ENCODE assay signal across 20 mouse cellular contexts in genomic region chr11:105523765-105524164, GRCm38 (mm10).
A peak's percentile ranks its signal among the peaks of the same experiment; 100 is the strongest.
DNase-seq lines count a peak whose midpoint lies in the region; ATAC-seq lines count a peak whose summit lies in the region.
"Had no signal": no experiment of that assay in that cellular context is flagged by ENCODE, and none has a peak within 500 bp of the region (broad histone marks: within the 10 kb centered on the region; RNA-seq: fewer than 3 reads in every experiment).

No protein-coding gene starts in this region.

- H3K36me3 ChIP-seq in forebrain, embryonic 10.5 days (replicated peaks): no peaks in the 10 kb centered on the region
- no peaks in the 10 kb centered on the region for H3K36me3 ChIP-seq in forebrain, embryonic 13.5 days (ENCODE audit: poor library complexity, severe bottlenecking)
- no peaks in the 10 kb centered on the region for H3K36me3 ChIP-seq in midbrain, embryonic 12.5 days
- H3K36me3 ChIP-seq in midbrain, embryonic 16.5 days (ENCODE audit: control insufficient read depth, insufficient read depth, low read length): no peaks in the 10 kb centered on the region
- H3K36me3 ChIP-seq: heart, embryonic 13.5 days; limb, embryonic 15.5 days; liver, embryonic 15.5 days had no signal

- 52% methylated on average over 8 of the region's 8 CpGs for WGBS in forebrain, embryonic 10.5 days
- WGBS in forebrain, embryonic 13.5 days: 44% methylated on average over 8 of the region's 8 CpGs
- 27% methylated on average over 8 of the region's 8 CpGs for WGBS in midbrain, embryonic 12.5 days
- 31% methylated on average over 8 of the region's 8 CpGs for WGBS in midbrain, embryonic 16.5 days

- H3K4me1 ChIP-seq in forebrain, embryonic 10.5 days: peaks cover 34% of the 10 kb centered on the region
- peaks cover 20% of the 10 kb centered on the region for H3K4me1 ChIP-seq in forebrain, embryonic 13.5 days
- peaks cover 10% of the 10 kb centered on the region for H3K4me1 ChIP-seq in midbrain, embryonic 12.5 days
- H3K4me1 ChIP-seq in midbrain, embryonic 16.5 days (ENCODE audit: control insufficient read depth, insufficient read depth, low read length): peaks cover 8% of the 10 kb centered on the region
- H3K4me1 ChIP-seq: liver, embryonic 15.5 days had no signal

- H3K4me3 ChIP-seq in forebrain, embryonic 10.5 days: no peak overlapping the region
- H3K4me3 ChIP-seq in forebrain, embryonic 13.5 days: no peak overlapping the region
- H3K4me3 ChIP-seq in midbrain, embryonic 12.5 days: no peak overlapping the region
- H3K4me3 ChIP-seq in midbrain, embryonic 16.5 days (ENCODE audit: low read depth, low read length): no peak overlapping the region
- H3K4me3 ChIP-seq: gastrocnemius, adult 2 months; heart, embryonic 13.5 days; limb, embryonic 15.5 days; liver, embryonic 15.5 days had no signal

- H3K27ac ChIP-seq in forebrain, embryonic 10.5 days: peak overlapping the region; percentile 27; the same call in 1 of the 2 replicates
- H3K27ac ChIP-seq in forebrain, embryonic 13.5 days: no peak overlapping the region
- H3K27ac ChIP-seq in midbrain, embryonic 12.5 days (replicated peaks): peak overlapping the region; percentile 0; the same call in 1 of the 2 replicates
- H3K27ac ChIP-seq in midbrain, embryonic 16.5 days (ENCODE audit: low read length): no peak overlapping the region
- H3K27ac ChIP-seq: gastrocnemius, adult 2 months; limb, embryonic 15.5 days; liver, embryonic 15.5 days had no signal

- ATAC-seq in forebrain, embryonic 13.5 days: no peak
- no peak for ATAC-seq in midbrain, embryonic 12.5 days (ENCODE audit: low FRiP score, low read depth)
- no peak for ATAC-seq in midbrain, embryonic 16.5 days
- ATAC-seq: inflammation-experienced regulatory T-cells, adult 6 months had no signal

- no peaks in the 10 kb centered on the region for H3K9me3 ChIP-seq in forebrain, embryonic 10.5 days
- H3K9me3 ChIP-seq in forebrain, embryonic 13.5 days (replicated peaks): no peaks in the 10 kb centered on the region
- H3K9me3 ChIP-seq in midbrain, embryonic 12.5 days: no peaks in the 10 kb centered on the region
- no peaks in the 10 kb centered on the region for H3K9me3 ChIP-seq in midbrain, embryonic 16.5 days (replicated peaks; ENCODE audit: control insufficient read depth, low read length, poor library complexity, severe bottlenecking)
- H3K9me3 ChIP-seq: heart, embryonic 13.5 days; limb, embryonic 15.5 days; liver, embryonic 15.5 days had no signal

- no peak overlapping the region for H3K9ac ChIP-seq in forebrain, embryonic 13.5 days
- H3K9ac ChIP-seq in midbrain, embryonic 12.5 days (replicated peaks): no peak overlapping the region
- no peak overlapping the region for H3K9ac ChIP-seq in midbrain, embryonic 16.5 days (ENCODE audit: low read depth, low read length)
- H3K9ac ChIP-seq: heart, embryonic 13.5 days; limb, embryonic 15.5 days; liver, embryonic 15.5 days had no signal

- H3K27me3 ChIP-seq in forebrain, embryonic 10.5 days (ENCODE audit: poor library complexity, severe bottlenecking): no peaks in the 10 kb centered on the region
- no peaks in the 10 kb centered on the region for H3K27me3 ChIP-seq in forebrain, embryonic 13.5 days
- peaks cover 5% of the 10 kb centered on the region; the same call in 1 of the 2 replicates for H3K27me3 ChIP-seq in midbrain, embryonic 12.5 days
- no peaks in the 10 kb centered on the region for H3K27me3 ChIP-seq in midbrain, embryonic 16.5 days (ENCODE audit: control insufficient read depth, insufficient read depth, low read depth, low read length)
- H3K27me3 ChIP-seq: heart, embryonic 13.5 days; limb, embryonic 15.5 days; liver, embryonic 15.5 days had no signal

- no peak for DNase-seq in forebrain, embryonic 10.5 days (ENCODE audit: extremely low spot score, low spot score)
- peak; percentile 51 for DNase-seq in mesoderm, embryonic 11.5 days (ENCODE audit: low read depth, low spot score)
- no peak for DNase-seq in lung, postnatal 14 days
- no peak for DNase-seq in urinary bladder, postnatal 25 days (ENCODE audit: low spot score)
- DNase-seq in cerebellum, adult 9-11 months: no peak
- DNase-seq: adrenal gland, postnatal 36 days; cerebellum, adult 11-12 months; cerebellum, postnatal 25 days; gastrocnemius, adult 2 months; kidney, adult 2 months; kidney, postnatal 25 days; right cerebral cortex, adult 18-20 months; thymus, postnatal 14 days had no signal

- H3K4me2 ChIP-seq in forebrain, embryonic 13.5 days: no peak overlapping the region
- H3K4me2 ChIP-seq in midbrain, embryonic 12.5 days (replicated peaks): no peak overlapping the region
- no peak overlapping the region for H3K4me2 ChIP-seq in midbrain, embryonic 16.5 days (ENCODE audit: low read length)
- H3K4me2 ChIP-seq: heart, embryonic 13.5 days; limb, embryonic 15.5 days; liver, embryonic 15.5 days had no signal

Comparison
In these comparisons a context has a peak if more than half of its experiments do, and no peak if none do; other contexts are left out.
1. H3K27ac ChIP-seq: peak in forebrain, embryonic 10.5 days (single experiment) and midbrain, embryonic 12.5 days (single experiment); none in forebrain, embryonic 13.5 days (single experiment) and midbrain, embryonic 16.5 days (single experiment).